Mouse (Mus musculus): ENCODE measurements at regions not wholly inside any gene's neighbourhood (a gene's known extent, or its start where the extent isn't known, plus 50 kb on each side); places are given as distances from the start of the nearest gene placed in this dataset.

- DNase-seq (ENCODE audit: low spot score in 2 of 2) = no peak
Measured at GRCm38 (mm10) chr5:43136142-43136541, 96.8 kb upstream of the Cpeb2 start.

GRCm38 (mm10) chr5:43137777-43138176, 95.2 kb upstream of the Cpeb2 start:
- no peak for DNase-seq (ENCODE audit: low spot score in 2 of 2)

GRCm38 (mm10) chr5:43138931-43139486, 94.0 kb upstream of the Cpeb2 start:
- DNase-seq (ENCODE audit: low spot score in 2 of 2) = no peak

- no peak for DNase-seq (ENCODE audit: low spot score in 2 of 2)
Measured at GRCm38 (mm10) chr5:43139813-43140212, 93.2 kb upstream of the Cpeb2 start.

- no peak for DNase-seq (ENCODE audit: low spot score in 2 of 2)
Measured at GRCm38 (mm10) chr5:43145939-43146338, 87.0 kb upstream of the Cpeb2 start.

GRCm38 (mm10) chr5:43146928-43147327, 86.0 kb upstream of the Cpeb2 start:
- no peak for DNase-seq (ENCODE audit: low spot score in 2 of 2)

- no peak for DNase-seq (ENCODE audit: low spot score in 2 of 2)
Measured at GRCm38 (mm10) chr5:43148486-43148885, 84.5 kb upstream of the Cpeb2 start.

GRCm38 (mm10) chr5:43149559-43149958, 83.4 kb upstream of the Cpeb2 start:
- DNase-seq (ENCODE audit: low spot score in 2 of 2) = no peak

- no peak for DNase-seq (ENCODE audit: low spot score in 2 of 2)
Measured at GRCm38 (mm10) chr5:43151099-43151774, 81.7 kb upstream of the Cpeb2 start.

GRCm38 (mm10) chr5:43152119-43152611, 80.8 kb upstream of the Cpeb2 start:
- no peak for DNase-seq (ENCODE audit: low spot score in 2 of 2)

GRCm38 (mm10) chr5:43152881-43153280, 80.1 kb upstream of the Cpeb2 start:
- no peak for DNase-seq (ENCODE audit: low spot score in 2 of 2)

GRCm38 (mm10) chr5:43156771-43157170, 76.2 kb upstream of the Cpeb2 start:
- no peak for DNase-seq (ENCODE audit: low spot score in 2 of 2)

- DNase-seq (ENCODE audit: low spot score in 2 of 2) = no peak
Measured at GRCm38 (mm10) chr5:43160140-43160539, 72.8 kb upstream of the Cpeb2 start.

- DNase-seq (ENCODE audit: low spot score in 2 of 2) = no peak
Measured at GRCm38 (mm10) chr5:43181475-43181874, 51.5 kb upstream of the Cpeb2 start.

All from urinary bladder, postnatal 4 days (tissue).